Mouse (Mus musculus) brain, embryonic 14.5 days (tissue): ENCODE results near the gene Ccl4. TPM values are rescaled to one million over a fixed set of nuclear protein-coding genes. Genes with fewer than 3 reads are reported as not detected.

Experiments used
- DNase-seq: peaks from one replicate; pipeline ENCODE4 v3.0.0-alpha.2; 2011; ENCODE audit warnings: low read depth
- CTCF ChIP-seq: fragments of 200-500 bp; IDR thresholded peaks from 2 replicates; pipeline ENCODE4 v1.5.1; 2012; ENCODE audit warnings: inconsistent platforms, mild to moderate bottlenecking, moderate library complexity, borderline replicate concordance; ENCODE audit not compliant: insufficient read depth, insufficient read length; ENCODE audit errors: extremely low read depth
- POLR2A ChIP-seq: fragments of 200-500 bp; IDR thresholded peaks from 2 replicates; pipeline ENCODE4 v1.6.1; 2012; ENCODE audit warnings: mild to moderate bottlenecking, inconsistent platforms, borderline replicate concordance; ENCODE audit not compliant: poor library complexity, insufficient read depth, insufficient read length, severe bottlenecking; ENCODE audit errors: extremely low read depth
- polyA plus RNA-seq: library from polyadenylated mRNA; depleted of rRNA; stranded (reverse); fragments of >200 nt; gene quantifications from 2 replicates; pipeline ENCODE4 v1.2.3, GENCODE M21; 2012; rRNA removed

Gene Ccl4
- polyA plus RNA-seq, 1 experiment = 0.38 TPM

GRCm38 (mm10) chr11:83692008-83692407 lies 29.6 kb downstream of the Ccl4 start:
- TF ChIP-seq CTCF = no peak
- no peak for TF ChIP-seq POLR2A
- DNase-seq = no peak

- no peak for DNase-seq
- no peak for TF ChIP-seq POLR2A
- no peak for TF ChIP-seq CTCF
Measured at GRCm38 (mm10) chr11:83703705-83704104, 41.3 kb downstream of the Ccl4 start, which contains the start of gene Wfdc17. Wfdc17 (plus strand) TSS chr11:83703991.

- TF ChIP-seq POLR2A = no peak
- no peak for TF ChIP-seq CTCF
Measured at GRCm38 (mm10) chr11:83708715-83709114, 46.3 kb downstream of the Ccl4 start, which contains the start of gene Wfdc18. Wfdc18 (plus strand) TSS chr11:83709015.

GRCm38 (mm10) chr11:83709683-83710082 lies 47.3 kb downstream of the Ccl4 start:
- TF ChIP-seq POLR2A (no peak), CTCF (no peak)
- no peak for DNase-seq

More at GRCm38 (mm10) chr11:83708715-83709114, 46.3 kb downstream of the Ccl4 start, which contains the start of gene Wfdc18:
- no peak for DNase-seq

GRCm38 (mm10) chr11:83712671-83713070 lies 50.3 kb downstream of the Ccl4 start:
- TF ChIP-seq POLR2A (no peak), CTCF (no peak)
- no peak for DNase-seq

GRCm38 (mm10) chr11:83713925-83714324 lies 51.5 kb downstream of the Ccl4 start:
- DNase-seq = no peak
- no peak for TF ChIP-seq POLR2A
- TF ChIP-seq CTCF = no peak

Other genes starting within 250 kb of the Ccl4 start
- gene Gas2l2, start 233.1 kb upstream of the Ccl4 start, polyA plus RNA-seq = 0.21 and 0.63 TPM in 2 replicates
- gene 1700020L24Rik, start 224.9 kb upstream of the Ccl4 start, polyA plus RNA-seq = 0.53 and 0.55 TPM in 2 replicates
- gene Mmp28, start 199.5 kb upstream of the Ccl4 start, polyA plus RNA-seq = 5.5 and 9.1 TPM in 2 replicates
- 51.0 and 92.8 TPM in 2 replicates for gene Taf15, start 189.5 kb upstream of the Ccl4 start, polyA plus RNA-seq
- gene Heatr9, start 140.4 kb upstream of the Ccl4 start, polyA plus RNA-seq = not detected in 2 replicates
- gene Ccl5, start 132.1 kb upstream of the Ccl4 start, polyA plus RNA-seq = 0.21 TPM in 1 of 2 replicates, not detected in the other
- gene Ccl9, start 83.9 kb upstream of the Ccl4 start, polyA plus RNA-seq = 0.83 and 1.00 TPM in 2 replicates
- 0.72 and 0.78 TPM in 2 replicates for gene Ccl6, start 69.5 kb upstream of the Ccl4 start, polyA plus RNA-seq
- not detected in 2 replicates for gene Rpl9-ps1, start 17.0 kb upstream of the Ccl4 start, polyA plus RNA-seq
- gene Ccl3, start 13.2 kb upstream of the Ccl4 start, polyA plus RNA-seq = 1.7 and 2.4 TPM in 2 replicates
- not detected in 2 replicates for gene Wfdc17, start 41.4 kb downstream of the Ccl4 start, polyA plus RNA-seq
- gene Wfdc18, start 46.4 kb downstream of the Ccl4 start, polyA plus RNA-seq = not detected in 2 replicates
- not detected in 2 replicates for gene Wfdc21, start 84.4 kb downstream of the Ccl4 start, polyA plus RNA-seq
- 35.9 and 40.5 TPM in 2 replicates for gene Heatr6, start 91.1 kb downstream of the Ccl4 start, polyA plus RNA-seq
- 0.13 and 0.19 TPM in 2 replicates for gene Hnf1b, start 187.5 kb downstream of the Ccl4 start, polyA plus RNA-seq